Mouse (Mus musculus): ENCODE measurements at regions not wholly inside any gene's neighbourhood (a gene's known extent, or its start where the extent isn't known, plus 50 kb on each side); places are given as distances from the start of the nearest gene placed in this dataset.

DNA sequence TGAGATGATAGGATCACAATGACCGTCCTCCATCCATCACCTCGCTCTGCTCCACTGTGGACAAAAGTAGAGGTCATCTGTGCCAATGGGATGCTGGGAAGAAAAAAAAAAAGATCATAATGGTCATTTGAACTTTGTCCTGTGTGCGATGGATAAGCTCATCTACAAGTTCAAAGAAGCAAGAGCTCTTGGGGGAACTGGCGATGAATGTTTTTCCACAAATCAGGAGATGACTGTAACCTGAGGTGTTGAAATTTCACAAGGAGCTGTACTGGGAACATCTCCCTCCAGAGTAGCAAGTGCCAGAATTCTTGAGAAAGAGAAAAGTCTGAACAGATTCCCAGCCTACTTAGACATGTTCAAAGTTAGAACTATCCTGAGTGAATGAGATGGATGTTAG lies 287.0 kb downstream of the Tns3 start:
- ChIA-PET POLR2A (no interaction called here), CTCF (no interaction called here)

DNA sequence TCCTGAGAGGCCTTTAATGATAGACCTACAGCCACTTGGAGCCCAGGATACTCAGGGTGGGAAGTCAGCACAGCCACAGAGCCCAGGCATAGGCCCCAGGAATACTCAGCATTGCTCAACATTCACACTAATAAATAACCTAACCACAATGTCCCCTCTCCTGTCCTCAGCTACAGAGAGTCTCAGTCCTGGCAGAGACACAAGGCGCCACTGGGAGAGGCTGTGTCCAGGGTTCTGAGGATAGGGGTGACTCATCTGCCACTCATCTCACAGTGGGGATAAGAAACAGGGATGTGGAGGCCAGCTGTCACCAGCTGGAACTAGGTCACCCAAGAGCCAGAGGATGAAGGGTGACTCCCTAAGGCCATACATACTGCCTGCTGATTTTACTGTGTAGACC lies 298.8 kb downstream of the Tns3 start:
- ChIA-PET POLR2A (no interaction called here), CTCF (interaction anchor here in 1 of 4 experiments (0.5 kb wide), 1 partner anchor 97 kb away, joined by 3 read pairs; no protein-coding TSS in a partner anchor)

DNA sequence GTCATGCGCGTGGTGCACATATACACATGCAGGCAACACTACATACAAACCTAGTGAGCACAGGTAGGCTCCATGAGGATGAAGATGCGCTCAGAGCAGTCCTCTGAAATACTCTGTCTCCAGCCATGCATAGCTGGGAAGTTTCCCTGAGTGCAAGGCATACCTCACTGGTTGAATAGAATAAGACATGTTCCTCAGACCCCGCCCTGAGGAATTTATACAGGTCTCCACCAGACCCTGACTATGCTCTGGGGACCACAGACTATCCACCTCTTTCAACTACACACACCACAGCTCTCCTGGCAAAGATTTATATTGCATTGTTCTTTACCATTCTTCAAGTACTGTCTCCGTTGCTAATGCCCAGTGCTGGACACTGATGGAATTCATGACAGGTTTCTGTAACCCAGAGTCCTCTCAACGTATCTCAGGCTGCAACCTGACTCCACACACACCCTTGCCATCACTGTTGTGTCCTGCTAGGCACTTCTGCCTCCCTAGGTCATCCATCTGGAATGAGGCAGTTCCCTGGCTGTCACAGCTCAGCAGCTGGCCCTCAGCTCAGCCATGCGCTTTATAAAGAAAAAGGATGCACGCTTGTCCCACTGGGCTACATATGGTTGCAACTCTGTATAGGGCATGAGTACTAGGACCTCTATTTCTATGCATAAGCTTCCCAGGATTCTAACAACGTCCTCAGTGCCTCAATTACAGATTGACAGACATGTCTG lies 299.5 kb downstream of the Tns3 start:
- CTCF ChIA-PET = interaction anchor here in 1 of 4 experiments (0.5 kb wide), 1 partner anchor 98 kb away, joined by 3 read pairs; no protein-coding TSS in a partner anchor
- POLR2A ChIA-PET = no interaction called here

DNA sequence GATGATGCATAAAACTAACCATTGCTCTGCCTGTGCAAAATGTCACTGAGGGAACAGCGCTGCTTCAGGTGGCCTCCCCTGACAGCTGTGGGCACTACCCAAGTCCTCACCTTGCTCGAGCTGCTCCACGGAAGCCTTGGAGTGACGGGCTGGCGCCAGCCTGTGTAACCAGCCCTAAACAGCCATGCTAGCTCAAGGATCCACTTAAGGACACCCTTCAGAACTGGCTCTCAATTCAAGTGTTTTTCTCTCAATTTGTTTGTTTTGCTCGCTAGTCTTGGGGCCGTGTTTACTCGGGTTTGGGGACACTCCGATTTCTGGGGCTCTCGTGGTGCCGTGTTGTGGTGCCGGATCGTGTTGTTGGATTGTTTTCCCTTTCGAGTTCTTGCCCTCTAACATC lies 319.4 kb downstream of the Tns3 start:
- ChIA-PET CTCF (no interaction called here), POLR2A (no interaction called here)

DNA sequence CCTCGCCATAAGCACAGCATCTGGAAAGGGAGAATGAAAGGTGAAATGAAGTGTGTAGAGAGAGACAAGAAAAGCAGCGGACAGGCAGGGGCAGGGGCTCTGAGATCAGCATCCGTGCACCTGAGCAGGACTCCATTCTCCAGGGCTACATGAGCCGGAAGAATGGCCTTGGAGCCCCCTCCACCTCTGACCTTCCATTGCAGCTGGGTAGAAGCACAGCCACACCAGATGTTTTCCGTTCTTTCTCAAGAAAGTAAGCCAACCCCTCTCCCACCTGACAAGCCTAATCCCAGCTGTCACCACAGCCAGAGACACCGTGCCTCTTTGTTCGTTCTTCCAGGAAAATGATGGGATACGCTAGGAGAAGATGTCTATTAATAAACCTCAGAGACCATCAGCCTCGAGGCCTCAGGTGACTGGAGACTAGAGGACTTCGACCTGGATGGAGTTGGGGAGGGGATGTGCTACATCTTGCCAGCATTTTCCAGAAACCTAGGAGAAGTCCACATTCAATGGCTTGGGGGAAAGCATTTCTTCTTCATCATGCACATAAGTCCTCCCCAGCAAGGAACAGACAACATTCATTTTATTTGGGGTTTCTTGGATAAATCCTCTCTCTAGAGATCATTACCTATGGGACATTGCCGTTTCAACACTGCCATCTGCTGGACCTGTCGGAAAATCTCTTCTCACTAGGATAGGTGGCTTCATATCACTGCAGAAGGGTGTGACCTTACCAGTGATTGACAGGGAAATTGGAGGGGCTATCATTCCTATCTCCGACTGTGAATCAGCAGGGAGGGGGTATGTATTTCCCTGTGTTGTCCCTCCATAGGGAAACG lies 361.8 kb downstream of the Tns3 start:
- ChIA-PET POLR2A (no interaction called here), CTCF (interaction anchor here in 1 of 4 experiments (0.6 kb wide), 1 partner anchor 1672 kb away, joined by 4 read pairs; no protein-coding TSS in a partner anchor)

DNA sequence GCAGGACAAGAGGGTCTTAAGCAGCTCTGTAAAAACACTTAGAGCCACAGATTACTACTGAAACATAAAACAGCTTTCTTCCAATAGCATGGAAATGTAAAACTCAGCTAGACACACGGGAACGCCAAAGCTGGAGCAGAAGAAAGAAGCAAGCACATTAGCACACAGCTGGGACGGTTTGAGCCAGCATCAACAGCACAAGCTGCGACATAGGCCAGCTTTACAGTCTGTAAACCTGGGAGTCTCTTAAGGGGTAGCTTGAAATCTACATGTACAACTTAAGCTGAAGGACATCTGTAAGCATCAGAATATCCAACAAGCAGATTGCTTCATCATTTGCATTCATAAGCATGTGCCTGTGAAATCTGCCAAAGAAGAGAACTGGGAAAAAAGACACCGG lies 366.9 kb downstream of the Tns3 start:
- ChIA-PET CTCF (interaction anchor here in 2 of 4 experiments (0.6 kb wide), 2 partner anchors 9 to 585 kb away, joined by 4 to 7 read pairs; no protein-coding TSS in a partner anchor), POLR2A (no interaction called here)

DNA sequence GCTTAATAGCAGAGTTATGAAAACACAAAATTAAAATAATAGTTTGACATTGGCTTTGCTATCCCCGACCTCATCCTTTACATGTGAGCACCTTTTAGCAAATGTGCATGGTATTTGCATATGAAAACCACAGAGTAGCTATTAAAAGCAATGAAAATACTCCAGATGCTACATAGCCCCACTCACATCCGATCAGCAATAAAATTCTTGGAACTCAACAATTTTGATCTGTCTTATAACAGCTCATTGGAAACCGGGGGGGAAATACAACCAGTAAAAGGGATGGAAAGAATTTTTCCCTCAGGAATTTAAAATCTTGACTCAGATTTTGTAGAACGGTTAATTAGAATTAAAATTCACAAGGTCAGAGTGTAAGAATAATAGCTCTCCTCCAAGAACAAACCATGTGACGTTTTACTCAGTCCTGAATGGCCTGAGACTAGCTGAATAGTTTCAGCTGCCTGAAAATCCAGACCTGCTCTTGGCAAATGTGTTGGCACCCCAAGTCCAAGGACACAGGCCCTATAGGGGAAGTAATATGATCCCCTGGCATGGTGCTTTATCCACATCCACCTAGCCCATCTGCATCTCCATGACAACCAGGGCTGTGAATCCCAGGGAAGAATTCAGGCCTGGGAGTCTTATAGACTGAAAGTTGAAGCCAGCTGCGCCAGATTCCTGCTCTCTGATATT lies 370.9 kb downstream of the Tns3 start:
- POLR2A ChIA-PET = no interaction called here
- CTCF ChIA-PET = no interaction called here

DNA sequence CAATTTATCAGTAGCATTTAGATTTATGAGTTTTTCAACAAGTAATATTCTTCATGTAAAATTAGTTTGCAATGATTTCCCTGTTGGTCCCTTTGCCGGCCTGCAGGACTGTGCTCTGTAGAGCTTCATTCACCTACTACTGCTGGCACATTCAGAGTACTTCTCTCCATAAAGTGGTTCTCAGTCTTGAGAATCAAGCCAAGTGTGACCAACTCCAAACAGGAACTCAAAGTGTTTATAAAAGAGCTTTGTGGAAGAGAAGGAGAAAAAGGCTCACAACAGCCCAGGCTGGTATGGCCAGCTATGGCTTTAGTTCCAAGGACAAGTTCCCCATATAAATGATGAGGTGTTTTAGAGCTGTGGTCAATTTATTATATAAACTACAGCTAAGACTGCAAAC lies 379.1 kb downstream of the Tns3 start:
- CTCF ChIA-PET = no interaction called here
- POLR2A ChIA-PET = no interaction called here

DNA sequence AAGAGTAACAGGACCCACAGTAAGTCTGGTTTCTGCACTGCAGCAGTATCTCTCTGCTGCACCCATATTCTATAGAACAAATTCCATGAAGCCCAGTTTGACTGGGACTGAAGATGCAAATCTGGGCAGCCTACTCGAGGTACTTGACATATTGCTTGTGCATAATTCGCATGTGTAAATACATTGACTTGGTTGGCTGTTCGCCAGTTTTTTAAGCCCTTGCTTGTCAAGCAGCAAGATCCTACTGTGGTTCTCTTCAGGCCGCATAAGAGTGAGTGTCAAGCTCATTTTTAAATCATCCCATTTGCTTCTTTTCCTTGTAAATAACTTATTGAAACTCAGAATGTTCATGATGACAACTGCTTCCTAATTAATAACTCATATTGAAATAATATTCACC lies 389.1 kb downstream of the Tns3 start:
- CTCF ChIA-PET = no interaction called here
- POLR2A ChIA-PET = no interaction called here

DNA sequence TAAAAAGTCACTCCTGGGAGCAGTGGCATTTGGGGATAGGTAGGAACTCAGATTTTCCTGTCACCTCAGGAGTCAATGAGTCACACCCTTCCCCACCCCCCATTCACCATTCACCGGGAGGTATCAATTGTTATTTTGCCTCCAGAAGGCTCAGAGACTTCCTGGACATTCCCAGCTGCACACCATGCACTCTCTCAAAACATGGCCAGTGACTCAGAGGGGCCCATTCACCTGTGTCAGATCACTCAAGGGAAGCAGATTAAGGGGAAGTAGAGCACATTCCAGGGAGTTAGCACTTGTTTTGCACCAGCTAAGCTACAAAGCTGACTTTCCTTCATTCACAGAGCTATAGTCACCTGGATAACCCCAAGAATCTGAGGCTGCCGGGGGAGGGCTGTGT lies 395.2 kb downstream of the Tns3 start:
- POLR2A ChIA-PET = no interaction called here
- CTCF ChIA-PET = interaction anchor here in 1 of 4 experiments (0.6 kb wide), 1 partner anchor 1143 kb away, joined by 3 read pairs; no protein-coding TSS in a partner anchor

DNA sequence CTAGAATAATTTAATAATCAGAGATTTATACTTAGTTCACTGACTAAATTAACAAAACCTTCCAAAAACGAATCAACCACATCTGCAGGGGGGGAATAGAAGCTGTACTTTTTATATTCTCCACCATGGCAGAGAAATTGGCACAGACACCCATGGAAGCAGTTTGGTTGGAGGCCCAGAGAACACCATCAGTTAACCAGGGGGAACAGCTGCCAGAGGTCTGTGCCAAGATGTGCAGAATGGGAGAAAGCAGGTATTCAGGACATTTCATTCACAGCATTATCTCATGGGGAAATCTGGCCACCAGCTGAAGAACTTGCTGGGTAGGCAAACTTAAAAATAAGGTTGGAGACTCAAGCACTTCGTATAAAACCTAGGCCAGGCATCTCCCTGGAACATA lies 410.3 kb downstream of the Tns3 start:
- CTCF ChIA-PET = no interaction called here
- POLR2A ChIA-PET = no interaction called here

DNA sequence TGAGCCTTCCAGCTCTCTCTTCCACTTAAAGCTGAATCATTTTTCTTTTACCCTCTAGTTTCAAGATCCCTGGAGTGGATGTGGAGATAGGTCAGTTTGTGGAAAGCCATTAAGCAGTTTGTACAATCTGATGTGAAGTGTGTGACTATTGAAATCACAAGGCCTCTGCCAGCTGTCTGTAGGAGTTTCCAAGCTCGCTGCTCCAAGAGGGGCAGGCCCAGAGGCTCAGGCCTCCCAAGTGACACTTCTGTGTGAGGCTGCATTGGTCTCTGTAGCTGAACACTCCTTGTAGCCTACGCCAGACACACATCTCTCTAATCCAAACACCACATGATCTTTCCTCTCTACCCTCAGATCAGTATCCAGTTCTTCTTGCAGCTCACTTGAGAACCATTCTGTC lies 413.0 kb downstream of the Tns3 start:
- CTCF ChIA-PET = interaction anchor here in 2 of 4 experiments (0.5 to 1.1 kb wide), 2 partner anchors 611 to 1037 kb away, joined by 3 to 4 read pairs; partner anchors contain the start of gene Igfbp3 (in 1 of the 2)

DNA sequence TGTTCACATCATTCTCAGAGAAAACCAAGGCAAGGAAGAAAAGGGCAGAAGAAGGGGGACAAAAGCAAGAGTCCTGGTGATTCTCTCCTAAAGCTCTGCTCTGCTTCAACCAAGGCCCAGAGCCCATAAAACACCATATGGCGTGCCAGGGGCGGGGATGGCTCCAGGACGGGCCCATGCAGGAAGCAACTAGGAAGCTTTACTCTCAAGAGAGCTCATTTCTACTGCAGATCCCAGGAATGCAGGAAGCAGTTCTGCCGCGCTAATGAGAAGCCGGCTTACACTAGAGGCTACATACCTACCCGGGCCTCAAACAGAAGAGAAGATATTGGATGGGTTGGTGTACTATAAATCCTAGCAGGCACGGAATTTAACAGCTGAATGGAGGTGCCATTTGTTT lies 414.9 kb downstream of the Tns3 start:
- POLR2A ChIA-PET = interaction anchor here in 1 of 4 experiments (0.8 kb wide), 1 partner anchor 1564 kb away, joined by 3 read pairs; no protein-coding TSS in a partner anchor
- CTCF ChIA-PET = no interaction called here

More for the DNA sequence above, 413.0 kb downstream of the Tns3 start:
- POLR2A ChIA-PET = no interaction called here

DNA sequence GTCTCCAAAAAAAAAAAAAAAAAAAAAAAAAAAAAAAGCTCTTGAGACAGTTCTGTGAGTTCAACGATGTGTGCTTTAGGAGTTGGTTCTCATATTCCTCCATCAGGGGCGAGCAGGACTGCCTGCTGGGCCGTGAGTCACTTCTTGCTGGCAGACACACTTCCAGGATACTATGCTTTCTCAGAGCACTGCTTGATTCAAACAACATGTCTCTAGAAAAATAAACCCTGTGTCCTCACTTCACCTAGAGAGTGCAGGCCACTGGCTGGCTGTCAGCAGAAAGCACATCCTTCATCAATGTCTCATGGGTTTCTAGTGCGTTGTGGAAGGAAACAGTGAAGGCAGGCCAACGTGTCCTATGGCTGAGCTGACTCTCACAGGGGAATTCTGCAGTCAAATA lies 416.8 kb downstream of the Tns3 start:
- CTCF ChIA-PET = no interaction called here
- POLR2A ChIA-PET = interaction anchor here in 1 of 4 experiments (0.6 kb wide), 1 partner anchor 436 kb away, joined by 3 read pairs; no protein-coding TSS in a partner anchor

DNA sequence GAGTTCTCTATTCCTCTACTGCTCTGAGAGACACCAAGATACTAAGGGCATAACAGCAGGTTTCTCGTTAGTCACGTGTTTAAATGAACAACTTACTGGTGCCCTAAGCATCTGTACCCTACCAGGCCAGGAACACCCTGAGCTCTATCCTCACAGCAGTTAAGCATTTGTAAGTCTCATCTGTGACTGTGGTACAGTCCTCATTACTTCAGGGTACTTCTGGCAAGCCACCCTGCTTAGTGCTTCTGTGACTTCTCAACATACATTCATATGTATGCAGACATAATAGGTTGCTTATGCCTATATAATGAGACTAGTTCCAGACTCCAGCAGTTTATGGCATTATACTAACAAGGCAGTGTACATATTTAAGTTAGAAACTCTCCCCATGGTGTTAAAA lies 417.3 kb downstream of the Tns3 start:
- ChIA-PET CTCF (interaction anchor here in 1 of 4 experiments (1.1 kb wide), 1 partner anchor 1033 kb away, joined by 4 read pairs; the partner anchor contains the start of gene Igfbp3), POLR2A (no interaction called here)

DNA sequence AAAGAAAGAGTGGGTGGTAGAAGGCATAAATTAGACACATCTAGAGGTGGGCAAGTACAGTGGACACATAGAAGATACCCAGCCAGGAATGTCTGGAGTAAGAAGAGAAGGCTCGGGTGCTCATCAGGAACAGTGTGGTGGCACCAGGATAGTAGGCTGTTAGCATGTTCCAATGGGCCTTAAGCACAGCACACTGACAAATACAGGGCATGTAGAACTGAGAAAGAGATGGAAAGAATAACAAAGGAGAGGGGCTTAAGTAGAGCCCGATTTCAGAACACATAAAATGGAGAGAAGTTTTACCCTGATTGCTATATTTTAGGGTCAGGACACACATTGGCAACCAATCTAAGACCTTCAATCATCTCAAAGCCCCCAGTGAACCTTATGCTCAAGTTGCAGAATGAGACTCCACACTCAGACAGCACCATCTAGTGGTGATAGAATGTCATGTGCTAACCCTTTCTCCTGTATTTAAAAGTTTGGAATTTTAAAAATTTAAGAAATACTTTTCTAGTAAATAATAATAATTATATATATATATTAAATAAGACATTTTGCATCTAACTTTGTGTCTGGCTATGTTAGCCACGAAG lies 418.8 kb downstream of the Tns3 start:
- POLR2A ChIA-PET = no interaction called here

DNA sequence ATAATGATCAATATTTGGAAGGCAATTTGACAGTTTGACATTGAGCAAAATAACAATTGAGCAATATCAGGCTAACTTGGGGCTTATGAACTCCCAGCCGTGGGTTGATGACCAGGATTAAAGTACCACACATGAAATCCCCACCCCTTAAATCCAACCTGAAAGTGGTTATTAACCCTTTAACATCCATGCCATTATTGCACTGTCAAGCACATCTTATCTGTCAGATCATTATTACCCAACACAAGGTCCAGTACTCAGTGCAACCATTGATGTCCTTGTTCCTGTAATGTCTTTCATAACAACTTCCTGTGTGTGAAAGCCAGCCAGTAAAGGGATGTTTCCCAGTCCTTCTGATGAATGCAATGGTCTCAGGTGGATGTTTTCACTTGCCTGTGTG lies 425.8 kb downstream of the Tns3 start:
- ChIA-PET POLR2A (no interaction called here), CTCF (interaction anchor here in 2 of 4 experiments (0.6 to 0.7 kb wide), 2 partner anchors 16 to 34 kb away, joined by 3 read pairs; no protein-coding TSS in a partner anchor)

More for the DNA sequence above, 418.8 kb downstream of the Tns3 start:
- CTCF ChIA-PET = no interaction called here

DNA sequence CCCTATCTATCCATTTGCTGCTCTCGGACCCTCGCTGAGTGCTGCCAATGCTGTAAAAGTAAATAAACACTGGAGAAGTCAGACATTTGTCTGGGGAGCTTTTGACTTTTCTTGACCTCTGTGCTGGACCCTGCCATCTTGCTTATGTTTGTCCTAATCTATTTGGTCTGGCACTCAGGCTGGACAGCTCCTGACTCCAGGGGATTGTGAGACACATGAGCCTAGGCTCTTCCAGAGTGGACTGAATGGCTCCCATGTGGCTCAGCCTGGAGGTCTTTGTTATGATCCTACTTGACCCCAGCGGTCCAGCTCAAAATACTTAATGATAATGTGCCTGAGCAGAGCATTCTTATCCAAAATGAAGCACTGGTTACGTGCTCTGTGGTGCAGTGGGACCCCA lies 426.8 kb downstream of the Tns3 start:
- ChIA-PET CTCF (no interaction called here), POLR2A (no interaction called here)

DNA sequence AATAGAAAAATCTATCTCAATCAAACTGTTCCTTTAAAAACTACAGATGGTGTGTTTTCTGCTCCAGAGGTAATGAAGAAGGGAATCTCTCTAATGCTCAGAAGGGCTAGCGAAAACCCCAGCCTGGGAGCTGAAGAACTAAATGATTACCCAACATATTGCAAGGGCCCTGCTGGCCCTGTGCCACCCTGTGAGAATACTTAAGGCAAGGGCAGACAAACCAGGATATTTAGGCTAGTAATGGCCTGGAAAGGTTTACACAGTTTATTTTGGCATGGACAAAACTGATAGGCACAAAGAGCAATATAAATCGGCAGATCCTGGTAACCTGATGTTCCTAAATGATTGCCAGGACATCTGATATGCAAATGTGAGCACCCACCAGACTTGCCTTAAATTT lies 428.3 kb downstream of the Tns3 start:
- ChIA-PET POLR2A (interaction anchor here in 1 of 4 experiments (0.7 kb wide), 1 partner anchor 399 kb away, joined by 3 read pairs; no protein-coding TSS in a partner anchor), CTCF (no interaction called here)

Data from embryonic stem cell, embryonic (primary cell).